Mouse (Mus musculus) thymus, adult 2 months (tissue): Measurements from ENCODE around the gene Ubl4b.

Experiments used
- CTCF ChIP-seq: fragments of 200-500 bp; IDR thresholded peaks from 2 replicates; pipeline ENCODE4 v1.5.1; 2012; ENCODE audit warnings: mild to moderate bottlenecking, control low read depth, low read length, moderate library complexity, borderline replicate concordance; ENCODE audit not compliant: control insufficient read depth, poor library complexity, insufficient read depth; ENCODE audit errors: extremely low read depth
- POLR2A ChIP-seq: fragments of 200-500 bp; IDR thresholded peaks from 2 replicates; pipeline ENCODE4 v1.6.1; 2012; ENCODE audit warnings: mild to moderate bottlenecking, low read length, control low read depth, moderate library complexity; ENCODE audit not compliant: control insufficient read depth, poor library complexity, insufficient read depth; ENCODE audit errors: extremely low read depth

- TF ChIP-seq CTCF: no peak
- no peak for TF ChIP-seq POLR2A
These were observed 46.9 kb downstream of the Ubl4b start for GRCm38 (mm10) chr3:107507966-107508365.
